In the genomic region with DNA sequence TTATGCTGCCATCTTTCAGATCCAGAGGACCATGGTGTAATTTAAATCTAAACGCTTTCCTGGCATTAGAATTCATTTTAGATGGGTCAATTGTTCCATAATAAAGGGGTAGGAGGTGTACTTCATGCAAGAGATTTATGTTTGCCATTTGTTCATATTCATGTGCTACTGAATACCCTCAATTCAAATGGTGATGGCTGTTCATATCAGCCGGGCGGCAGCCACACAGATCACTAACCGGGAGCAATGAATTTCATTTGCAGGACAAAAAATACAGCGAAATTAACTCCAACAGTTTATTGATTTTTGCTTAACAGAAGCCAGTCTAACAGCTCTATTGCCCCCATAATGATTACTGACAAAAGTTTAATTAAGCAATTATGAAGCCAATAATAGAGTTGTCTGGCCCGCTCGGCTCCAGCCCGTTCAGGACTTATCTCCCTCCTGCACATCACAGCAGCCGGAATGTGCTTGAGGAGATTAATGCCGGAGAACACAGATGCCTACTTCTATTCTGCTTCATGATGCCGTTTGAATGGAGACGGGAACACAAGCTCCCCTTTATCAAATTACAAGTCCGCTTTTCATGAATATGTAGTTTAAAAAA, we compare ENCODE assay signal across 18 mouse cellular contexts.
A peak's percentile ranks its signal among the peaks of the same experiment; 100 is the strongest.
DNase-seq lines count a peak whose midpoint lies in the region; ATAC-seq and TF ChIP-seq lines count a peak whose summit lies in the region.
"Had no signal": no experiment of that assay in that cellular context is flagged by ENCODE, and none has a peak within 500 bp of the region (broad histone marks: within the 10 kb centered on the region; RNA-seq: fewer than 3 reads in every experiment).

No protein-coding gene starts in this region.

- peaks cover 83% of the 10 kb centered on the region for H3K27me3 ChIP-seq in forebrain, embryonic 14.5 days (replicated peaks; ENCODE audit: control insufficient read depth, insufficient read depth, low read length)
- peaks cover 19% of the 10 kb centered on the region for H3K27me3 ChIP-seq in hindbrain, postnatal 0 days (ENCODE audit: insufficient read depth, low read length)
- peaks cover 10% of the 10 kb centered on the region; the same call in 1 of the 2 replicates for H3K27me3 ChIP-seq in midbrain, postnatal 0 days (ENCODE audit: insufficient read depth, low read length)

- no peak overlapping the region for H3K9ac ChIP-seq in forebrain, embryonic 14.5 days (ENCODE audit: low read length)
- no peak overlapping the region for H3K9ac ChIP-seq in hindbrain, postnatal 0 days (replicated peaks; ENCODE audit: low read length)
- H3K9ac ChIP-seq in midbrain, postnatal 0 days (replicated peaks; ENCODE audit: low read length, poor library complexity, severe bottlenecking) = 0 out of 2 replicates have a peak overlapping the region, but pooled peaks have one; percentile 9
- H3K9ac ChIP-seq: heart, embryonic 13.5 days; limb, embryonic 15.5 days; liver, postnatal 0 days had no signal

- no peaks in the 10 kb centered on the region for H3K9me3 ChIP-seq in forebrain, embryonic 14.5 days (replicated peaks; ENCODE audit: control insufficient read depth, low read length)
- H3K9me3 ChIP-seq in hindbrain, postnatal 0 days (ENCODE audit: low read length) = no peaks in the 10 kb centered on the region
- H3K9me3 ChIP-seq in midbrain, postnatal 0 days (ENCODE audit: low read length) = no peaks in the 10 kb centered on the region
- H3K9me3 ChIP-seq: embryonic facial prominence, embryonic 10.5 days; heart, embryonic 13.5 days; limb, embryonic 15.5 days had no signal

- WGBS in forebrain, embryonic 14.5 days = 5% methylated on average over 13 of the region's 13 CpGs
- 15% methylated on average over 13 of the region's 13 CpGs for WGBS in hindbrain, postnatal 0 days
- WGBS in midbrain, postnatal 0 days = 13% methylated on average over 13 of the region's 13 CpGs
- WGBS in lung, adult 2 months = 65% methylated on average over 13 of the region's 13 CpGs

- TF ChIP-seq CTCF in hindbrain, postnatal 0 days (IDR thresholded peaks at IDR 0.05; ENCODE audit: low read depth) = no peak
- no peak for TF ChIP-seq CTCF in midbrain, postnatal 0 days (IDR thresholded peaks at IDR 0.05)
- no peak for TF ChIP-seq CTCF in lung, adult 2 months (IDR thresholded peaks at IDR 0.05; ENCODE audit: insufficient read depth, low read length)

- ATAC-seq in forebrain, embryonic 14.5 days = peak; percentile 38; the same call in 1 of the 2 replicates
- no peak for ATAC-seq in hindbrain, postnatal 0 days
- no peak for ATAC-seq in midbrain, postnatal 0 days (ENCODE audit: low FRiP score)
- ATAC-seq: liver, postnatal 0 days had no signal

- H3K4me1 ChIP-seq in forebrain, embryonic 14.5 days (ENCODE audit: control insufficient read depth, insufficient read depth, low read length) = peaks cover 17% of the 10 kb centered on the region
- no peaks in the 10 kb centered on the region for H3K4me1 ChIP-seq in hindbrain, postnatal 0 days (ENCODE audit: insufficient read depth, low read length)
- H3K4me1 ChIP-seq in midbrain, postnatal 0 days (ENCODE audit: insufficient read depth, low read length) = peaks cover 9% of the 10 kb centered on the region; the same call in 1 of the 2 replicates
- no peaks in the 10 kb centered on the region for H3K4me1 ChIP-seq in lung, adult 2 months (ENCODE audit: control insufficient read depth, insufficient read depth, low read length)

- no peak for TF ChIP-seq POLR2A in lung, adult 2 months (IDR thresholded peaks at IDR 0.05; ENCODE audit: borderline replicate concordance, extremely low read depth, low read depth, low read length)

- no peaks in the 10 kb centered on the region for H3K36me3 ChIP-seq in forebrain, embryonic 14.5 days (ENCODE audit: control insufficient read depth, insufficient read depth, low read length)
- H3K36me3 ChIP-seq in hindbrain, postnatal 0 days (ENCODE audit: insufficient read depth, low read length) = no peaks in the 10 kb centered on the region
- no peaks in the 10 kb centered on the region for H3K36me3 ChIP-seq in midbrain, postnatal 0 days (ENCODE audit: insufficient read depth, low read length)
- H3K36me3 ChIP-seq: embryonic facial prominence, embryonic 10.5 days; G1E; heart, embryonic 13.5 days; limb, embryonic 15.5 days had no signal

- H3K4me2 ChIP-seq in forebrain, embryonic 14.5 days (ENCODE audit: low read length) = no peak overlapping the region
- H3K4me2 ChIP-seq in hindbrain, postnatal 0 days (ENCODE audit: low read depth, low read length) = no peak overlapping the region
- peak overlapping the region; percentile 34 for H3K4me2 ChIP-seq in midbrain, postnatal 0 days (ENCODE audit: low read depth, low read length, poor library complexity, severe bottlenecking)
- H3K4me2 ChIP-seq: heart, embryonic 13.5 days; limb, embryonic 15.5 days had no signal

- H3K4me3 ChIP-seq in forebrain, embryonic 14.5 days (ENCODE audit: low read depth, low read length) = no peak overlapping the region
- no peak overlapping the region for H3K4me3 ChIP-seq in hindbrain, postnatal 0 days (ENCODE audit: low read length)
- H3K4me3 ChIP-seq in midbrain, postnatal 0 days (ENCODE audit: low read depth, low read length) = no peak overlapping the region
- H3K4me3 ChIP-seq in lung, adult 2 months (replicated peaks; ENCODE audit: extremely low read depth, low read depth, low read length) = no peak overlapping the region
- H3K4me3 ChIP-seq: embryonic facial prominence, embryonic 10.5 days; erythroblast, embryonic 14.5 days; heart, embryonic 13.5 days; limb, embryonic 15.5 days had no signal

- no peak overlapping the region for H3K27ac ChIP-seq in forebrain, embryonic 14.5 days (ENCODE audit: low read depth, low read length)
- H3K27ac ChIP-seq in hindbrain, postnatal 0 days = no peak overlapping the region
- peak overlapping the region; percentile 65 for H3K27ac ChIP-seq in midbrain, postnatal 0 days (ENCODE audit: low read depth, low read length)
- H3K27ac ChIP-seq: embryonic facial prominence, embryonic 10.5 days; heart, embryonic 13.5 days; limb, embryonic 15.5 days had no signal

- DNase-seq in embryo, embryonic 10 days (ENCODE audit: low spot score) = peak; percentile 54
- peak; percentile 61 for DNase-seq in forebrain, embryonic 14.5 days (ENCODE audit: low spot score)
- DNase-seq in hindbrain, postnatal 0 days (ENCODE audit: low spot score) = peak; percentile 26
- DNase-seq in midbrain, postnatal 0 days (ENCODE audit: low spot score) = peak; percentile 28
- no peak for DNase-seq in layer of hippocampus, adult 9-10 months (ENCODE audit: low spot score)
- no peak for DNase-seq in kidney, adult 8-10 months
- DNase-seq in adrenal gland, adult (ENCODE audit: inconsistent age in 2 of 2, low spot score in 1 of 2) = no peak
- DNase-seq in lung, adult 2 months = no peak
- DNase-seq: adrenal gland, postnatal 10 days; cerebellum, adult 9-11 months; kidney, adult 2 months; liver, postnatal 0 days; thymus, postnatal 25 days had no signal

Comparison
In these comparisons a context has a peak if more than half of its experiments do, and no peak if none do; other contexts are left out.
1. DNase-seq: peak in embryo, embryonic 10 days (single experiment), forebrain, embryonic 14.5 days (single experiment), hindbrain, postnatal 0 days (single experiment) and midbrain, postnatal 0 days (single experiment); none in layer of hippocampus, adult 9-10 months (single experiment), kidney, adult 8-10 months (0 of 2), adrenal gland, adult (0 of 2) and lung, adult 2 months (single experiment).